Mouse (Mus musculus) megakaryocyte, embryonic 14.5 days (primary cell): ENCODE measurements around the gene 9530077C05Rik.

Experiments
- FLI1 ChIP-seq: IDR thresholded peaks from 2 replicates; pipeline ENCODE4 v1.6.1; 2012; ENCODE audit warnings: low read length, inconsistent platforms, mixed read lengths
- GATA1 ChIP-seq: IDR thresholded peaks from 3 replicates; pipeline ENCODE4 v1.6.1; 2012; ENCODE audit warnings: mixed read lengths, low read length, inconsistent platforms, borderline replicate concordance

- no peak for TF ChIP-seq GATA1
- no peak for TF ChIP-seq FLI1
These were observed 35.2 kb upstream of the 9530077C05Rik start for GRCm38 (mm10) chr9:22376086-22376485.
